Mouse (Mus musculus): ENCODE results near the gene Gucy2e. TPM values are rescaled to one million over a fixed set of nuclear protein-coding genes. Genes with fewer than 3 reads are reported as not detected.

Gene Gucy2e
- total and polyA plus RNA-seq, 2 experiments from 2014 or later = 0.67 to 0.85 TPM

GRCm38 (mm10) chr11:69257072-69257471, 20.2 kb upstream of the Gucy2e start:
- TF ChIP-seq CTCF (IDR thresholded peaks at IDR 0.05; ENCODE audit: low read depth) = no peak
- Histone ChIP-seq H3K9ac (no peak overlapping the region), H3K27me3 (ENCODE audit: insufficient read depth, low read length) (no peaks in the 10 kb centered on the region), H3K36me3 (ENCODE audit: insufficient read depth) (no peaks in the 10 kb centered on the region), H3K4me2 (ENCODE audit: low read depth) (no peak overlapping the region), H3K4me3 (ENCODE audit: low read depth, low read length) (no peak overlapping the region), H3K9me3 (ENCODE audit: low read length) (no peaks in the 10 kb centered on the region), H3K4me1 (ENCODE audit: insufficient read depth) (no peaks in the 10 kb centered on the region), H3K27ac (ENCODE audit: low read depth, low read length) (no peak overlapping the region)
- DNase-seq (no peak), ATAC-seq (no peak)
- WGBS = 76% methylated on average over 2 of the region's 2 CpGs

DNA sequence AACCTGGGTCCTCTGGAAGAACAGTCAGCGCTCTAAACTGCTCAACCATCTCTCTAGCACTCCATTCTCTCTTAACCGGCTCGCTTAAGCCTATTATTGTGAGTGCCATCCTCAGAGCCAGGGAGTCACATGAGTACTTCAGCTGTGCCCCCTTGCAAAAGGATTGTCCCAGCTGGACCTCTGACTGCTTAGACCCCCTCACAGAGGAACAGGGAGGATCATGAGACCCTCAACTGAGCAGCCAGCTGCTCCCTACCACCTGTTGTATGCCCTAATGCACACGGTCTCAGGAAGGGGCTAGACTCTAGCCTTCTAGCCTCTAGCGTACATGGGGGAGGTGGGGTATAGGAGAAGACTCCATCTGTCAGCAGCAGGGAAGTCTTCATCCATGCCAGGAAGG, 18.0 kb upstream of the Gucy2e start:
- WGBS = 74% methylated on average over 5 of the region's 5 CpGs
- TF ChIP-seq CTCF (IDR thresholded peaks at IDR 0.05; ENCODE audit: low read depth) = no peak
- Histone ChIP-seq H3K4me2 (ENCODE audit: low read depth) (no peak overlapping the region), H3K9ac (no peak overlapping the region), H3K27ac (ENCODE audit: low read depth, low read length) (no peak overlapping the region), H3K9me3 (ENCODE audit: low read length) (no peaks in the 10 kb centered on the region), H3K27me3 (ENCODE audit: insufficient read depth, low read length) (no peaks in the 10 kb centered on the region), H3K4me1 (ENCODE audit: insufficient read depth) (no peaks in the 10 kb centered on the region), H3K4me3 (ENCODE audit: low read depth, low read length) (no peak overlapping the region), H3K36me3 (ENCODE audit: insufficient read depth) (no peaks in the 10 kb centered on the region)
- ATAC-seq (no peak), DNase-seq (no peak)

- no peak for TF ChIP-seq CTCF (IDR thresholded peaks at IDR 0.05; ENCODE audit: low read depth)
- ATAC-seq (no peak), DNase-seq (no peak)
- H3K9ac ChIP-seq = no peak overlapping the region
- no peak overlapping the region for H3K4me2 ChIP-seq (ENCODE audit: low read depth)
- no peaks in the 10 kb centered on the region for H3K9me3 ChIP-seq (ENCODE audit: low read length)
- no peaks in the 10 kb centered on the region for H3K36me3 ChIP-seq (ENCODE audit: insufficient read depth)
- 44% methylated on average over 9 of the region's 9 CpGs for WGBS
- no peak overlapping the region for H3K4me3 ChIP-seq (ENCODE audit: low read depth, low read length)
- no peaks in the 10 kb centered on the region for H3K27me3 ChIP-seq (ENCODE audit: insufficient read depth, low read length)
- no peaks in the 10 kb centered on the region for H3K4me1 ChIP-seq (ENCODE audit: insufficient read depth)
- no peak overlapping the region for H3K27ac ChIP-seq (ENCODE audit: low read depth, low read length)
Measured at GRCm38 (mm10) chr11:69253131-69253530, 16.3 kb upstream of the Gucy2e start.

GRCm38 (mm10) chr11:69251953-69252352, 15.1 kb upstream of the Gucy2e start:
- H3K9ac ChIP-seq = no peak overlapping the region
- no peak for DNase-seq
- WGBS = 88% methylated on average over 7 of the region's 7 CpGs
- no peaks in the 10 kb centered on the region for H3K4me1 ChIP-seq (ENCODE audit: insufficient read depth)
- H3K36me3 ChIP-seq (ENCODE audit: insufficient read depth) = no peaks in the 10 kb centered on the region
- H3K27ac ChIP-seq (ENCODE audit: low read depth, low read length) = no peak overlapping the region
- H3K9me3 ChIP-seq (ENCODE audit: low read length) = no peaks in the 10 kb centered on the region
- TF ChIP-seq CTCF (IDR thresholded peaks at IDR 0.05; ENCODE audit: low read depth) = no peak
- no peaks in the 10 kb centered on the region for H3K27me3 ChIP-seq (ENCODE audit: insufficient read depth, low read length)
- no peak for ATAC-seq
- no peak overlapping the region for H3K4me3 ChIP-seq (ENCODE audit: low read depth, low read length)
- no peak overlapping the region for H3K4me2 ChIP-seq (ENCODE audit: low read depth)

DNA sequence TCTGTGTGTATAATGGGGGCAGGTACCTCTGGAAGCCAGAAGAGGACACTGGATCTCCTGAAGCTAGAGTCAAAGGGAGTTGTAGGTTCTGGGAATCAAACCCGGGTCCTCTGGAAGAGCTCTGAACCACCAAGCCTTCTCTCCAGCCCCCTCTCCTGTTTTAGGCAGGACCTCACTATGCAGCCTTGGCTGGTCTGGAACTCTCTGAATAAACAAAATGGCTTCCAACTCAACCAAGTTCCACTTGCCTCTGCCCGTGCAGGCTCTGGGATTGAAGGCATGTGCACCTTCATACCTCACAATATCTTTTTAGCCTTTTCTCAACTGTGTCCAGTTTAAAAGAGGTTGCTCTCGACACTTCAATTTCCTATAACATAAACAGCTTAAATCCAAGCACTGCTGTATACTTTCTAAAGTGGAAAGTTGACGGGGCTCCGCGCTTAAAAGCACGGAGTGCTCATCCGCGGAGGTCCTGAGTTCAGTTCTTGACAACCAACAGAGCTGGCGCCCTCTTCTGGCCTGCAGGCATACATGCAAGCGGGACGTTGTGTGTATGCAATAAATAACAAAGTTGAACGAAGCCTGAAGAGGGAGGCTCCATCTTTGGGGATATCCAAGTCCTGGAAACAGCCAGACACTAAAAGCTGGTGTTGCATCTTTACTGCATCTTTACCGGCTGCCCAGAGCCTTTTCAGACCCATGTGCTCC, 14.5 kb upstream of the Gucy2e start:
- ATAC-seq = no peak
- Histone ChIP-seq H3K27me3 (ENCODE audit: insufficient read depth, low read length) (no peaks in the 10 kb centered on the region), H3K9ac (no peak overlapping the region), H3K4me1 (ENCODE audit: insufficient read depth) (no peaks in the 10 kb centered on the region), H3K4me3 (ENCODE audit: low read depth, low read length) (no peak overlapping the region), H3K27ac (ENCODE audit: low read depth, low read length) (no peak overlapping the region), H3K4me2 (ENCODE audit: low read depth) (no peak overlapping the region), H3K36me3 (ENCODE audit: insufficient read depth) (no peaks in the 10 kb centered on the region), H3K9me3 (ENCODE audit: low read length) (no peaks in the 10 kb centered on the region)
- no peak for DNase-seq
- TF ChIP-seq CTCF (IDR thresholded peaks at IDR 0.05; ENCODE audit: low read depth) = peak; percentile 34; the same call in 1 of the 2 replicates
- 66% methylated on average over 14 of the region's 14 CpGs for WGBS

GRCm38 (mm10) chr11:69250106-69250505, 13.3 kb upstream of the Gucy2e start:
- no peak for TF ChIP-seq CTCF (IDR thresholded peaks at IDR 0.05; ENCODE audit: low read depth)
- Histone ChIP-seq H3K4me2 (ENCODE audit: low read depth) (no peak overlapping the region), H3K4me1 (ENCODE audit: insufficient read depth) (no peaks in the 10 kb centered on the region), H3K9me3 (ENCODE audit: low read length) (no peaks in the 10 kb centered on the region), H3K9ac (no peak overlapping the region), H3K4me3 (ENCODE audit: low read depth, low read length) (no peak overlapping the region), H3K27ac (ENCODE audit: low read depth, low read length) (no peak overlapping the region), H3K36me3 (ENCODE audit: insufficient read depth) (no peaks in the 10 kb centered on the region), H3K27me3 (ENCODE audit: insufficient read depth, low read length) (no peaks in the 10 kb centered on the region)
- DNase-seq = no peak
- 87% methylated on average over 5 of the region's 5 CpGs for WGBS
- no peak for ATAC-seq

GRCm38 (mm10) chr11:69249131-69249530, 12.3 kb upstream of the Gucy2e start:
- no peak for DNase-seq
- Histone ChIP-seq H3K27ac (ENCODE audit: low read depth, low read length) (no peak overlapping the region), H3K27me3 (ENCODE audit: insufficient read depth, low read length) (no peaks in the 10 kb centered on the region), H3K4me3 (ENCODE audit: low read depth, low read length) (no peak overlapping the region), H3K4me1 (ENCODE audit: insufficient read depth) (no peaks in the 10 kb centered on the region), H3K9ac (no peak overlapping the region), H3K9me3 (ENCODE audit: low read length) (no peaks in the 10 kb centered on the region), H3K36me3 (ENCODE audit: insufficient read depth) (no peaks in the 10 kb centered on the region), H3K4me2 (ENCODE audit: low read depth) (no peak overlapping the region)
- no peak for TF ChIP-seq CTCF (IDR thresholded peaks at IDR 0.05; ENCODE audit: low read depth)
- WGBS = 85% methylated on average over 3 of the region's 3 CpGs
- ATAC-seq = no peak

All from forebrain, postnatal 0 days (tissue).